Mouse (Mus musculus) cerebellum, adult 2 months (tissue): ENCODE measurements around the gene Zbtb46. TPM values are rescaled to one million over a fixed set of nuclear protein-coding genes. Genes with fewer than 3 reads are reported as not detected.

Source experiments
- DNase-seq, 2 experiments: peaks; one replicate each; pipeline ENCODE4 v3.0.0; 2021
- H3K27ac ChIP-seq: fragments of 200-500 bp; 2 replicates; pipeline ENCODE4 v1.5.1; 2012; ENCODE audit warnings: low read length, control low read depth, inconsistent platforms; ENCODE audit not compliant: insufficient read depth
- H3K27me3 ChIP-seq: fragments of 200-500 bp; 2 replicates; pipeline ENCODE4 v1.6.1; 2012; ENCODE audit warnings: inconsistent platforms, mild to moderate bottlenecking, low read length, moderate library complexity; ENCODE audit not compliant: control insufficient read depth, insufficient read depth
- H3K4me1 ChIP-seq: fragments of 200-500 bp; 2 replicates; pipeline ENCODE4 v1.6.1; 2011; ENCODE audit warnings: low read length; ENCODE audit not compliant: control insufficient read depth, insufficient read depth
- H3K4me3 ChIP-seq: fragments of 200-500 bp; replicated peaks from 2 replicates; pipeline ENCODE3; 2011; ENCODE audit warnings: mild to moderate bottlenecking, low read depth, low read length, control low read depth; ENCODE audit not compliant: insufficient read depth
- CTCF ChIP-seq: fragments of 200-500 bp; IDR thresholded peaks from 2 replicates; pipeline ENCODE4 v1.5.1; 2011; ENCODE audit warnings: low read depth, mild to moderate bottlenecking, control low read depth, low read length, moderate library complexity, borderline replicate concordance; ENCODE audit not compliant: insufficient read depth
- POLR2A ChIP-seq: fragments of 200-500 bp; IDR thresholded peaks from 2 replicates; pipeline ENCODE4 v1.6.1; 2011; ENCODE audit warnings: low read length, control low read depth, borderline replicate concordance; ENCODE audit not compliant: insufficient read depth
- WGBS: fragments of 180-500 bp; shearing (Covaris S2); methylation state at CpG from one replicate; pipeline ENCODE4 v1.1.7; 2018; 5-methylcytosine and 5-hydroxymethylcytosine counted together
- polyA plus RNA-seq: library from polyadenylated mRNA; depleted of rRNA; stranded (reverse); fragments of >200 nt; gene quantifications from 2 replicates; pipeline ENCODE4 v1.2.3, GENCODE M21; 2012

Gene Zbtb46
- polyA plus RNA-seq, 1 experiment: 31.9 TPM

GRCm38 (mm10) chr2:181391541-181391940 is 67.7 kb downstream of the Zbtb46 start:
- Histone ChIP-seq H3K27ac (no peak overlapping the region), H3K4me3 (no peak overlapping the region), H3K4me1 (peaks cover 29% of the 10 kb centered on the region), H3K27me3 (no peaks in the 10 kb centered on the region)
- TF ChIP-seq CTCF (no peak), POLR2A (no peak)
- WGBS: 61% methylated on average over 2 of the region's 2 CpGs
- no peak for DNase-seq

- no peak for DNase-seq
- H3K4me3 ChIP-seq: no peak overlapping the region
- 84% methylated on average over 15 of the region's 15 CpGs for WGBS
- no peaks in the 10 kb centered on the region for H3K27me3 ChIP-seq
- TF ChIP-seq CTCF: no peak
- no peak for TF ChIP-seq POLR2A
- peaks cover 34% of the 10 kb centered on the region for H3K4me1 ChIP-seq
- peak overlapping the region; percentile 17; the same call in 1 of the 2 replicates for H3K27ac ChIP-seq
These were observed 68.2 kb downstream of the Zbtb46 start for GRCm38 (mm10) chr2:181391022-181391421.

GRCm38 (mm10) chr2:181390136-181390870 is 68.9 kb downstream of the Zbtb46 start:
- WGBS: 36% methylated on average over 4 of the region's 4 CpGs
- DNase-seq: peak; percentile 74 to 83
- Histone ChIP-seq H3K4me1 (peaks cover 40% of the 10 kb centered on the region), H3K4me3 (no peak overlapping the region), H3K27me3 (no peaks in the 10 kb centered on the region), H3K27ac (peak overlapping the region; percentile 42)
- TF ChIP-seq CTCF: no peak
- TF ChIP-seq POLR2A: no peak

- peaks cover 68% of the 10 kb centered on the region for H3K4me1 ChIP-seq
- 60% methylated on average over 4 of the region's 4 CpGs for WGBS
- H3K27me3 ChIP-seq: no peaks in the 10 kb centered on the region
- DNase-seq: no peak
- 0 out of 2 replicates have a peak overlapping the region, but pooled peaks have one; percentile 8 for H3K27ac ChIP-seq
- no peak overlapping the region for H3K4me3 ChIP-seq
- TF ChIP-seq CTCF (no peak), POLR2A (no peak)
These were observed 72.5 kb downstream of the Zbtb46 start for GRCm38 (mm10) chr2:181386663-181387210.

- peak; percentile 87 to 91 for DNase-seq
- 0% methylated on average over 3 of the region's 3 CpGs for WGBS
- no peaks in the 10 kb centered on the region for H3K27me3 ChIP-seq
- H3K4me3 ChIP-seq: no peak overlapping the region
- peak overlapping the region; percentile 74 for H3K27ac ChIP-seq
- peaks cover 64% of the 10 kb centered on the region for H3K4me1 ChIP-seq
- TF ChIP-seq CTCF (no peak), POLR2A (no peak)
These were observed 73.3 kb downstream of the Zbtb46 start for GRCm38 (mm10) chr2:181385885-181386284.

- H3K27ac ChIP-seq: peak overlapping the region; percentile 29; the same call in 1 of the 2 replicates
- WGBS: 33% methylated on average over 4 of the region's 4 CpGs
- peak; percentile 53 to 57 for DNase-seq
These were observed 74.3 kb downstream of the Zbtb46 start for GRCm38 (mm10) chr2:181384919-181385391.

GRCm38 (mm10) chr2:181384463-181384862 is 74.8 kb downstream of the Zbtb46 start:
- Histone ChIP-seq H3K4me3 (no peak overlapping the region), H3K27ac (no peak overlapping the region), H3K27me3 (no peaks in the 10 kb centered on the region), H3K4me1 (peaks cover 50% of the 10 kb centered on the region)
- no peak for TF ChIP-seq CTCF
- TF ChIP-seq POLR2A: no peak
- WGBS: 72% methylated on average over 7 of the region's 7 CpGs
- DNase-seq: no peak

More at GRCm38 (mm10) chr2:181384919-181385391, 74.3 kb downstream of the Zbtb46 start:
- Histone ChIP-seq H3K4me3 (no peak overlapping the region), H3K27me3 (no peaks in the 10 kb centered on the region), H3K4me1 (peaks cover 55% of the 10 kb centered on the region)
- no peak for TF ChIP-seq POLR2A
- TF ChIP-seq CTCF: no peak

GRCm38 (mm10) chr2:181381631-181382306 is 77.5 kb downstream of the Zbtb46 start:
- Histone ChIP-seq H3K27ac (no peak overlapping the region), H3K27me3 (no peaks in the 10 kb centered on the region), H3K4me3 (no peak overlapping the region), H3K4me1 (peaks cover 42% of the 10 kb centered on the region)
- WGBS: 94% methylated on average over 6 of the region's 6 CpGs
- no peak for DNase-seq
- TF ChIP-seq CTCF: no peak
- TF ChIP-seq POLR2A: no peak
